Mouse (Mus musculus): Measurements from ENCODE around the gene Ar. TPM values are rescaled to one million over a fixed set of nuclear protein-coding genes. Genes with fewer than 3 reads are reported as not detected.

The Ar gene
- 10 to 100 TPM; 57.7 to 91.1 TPM for total RNA-seq (2021)
- long read RNA-seq, experiment 1, full-length matches to known transcripts = 4 of 45 reads
- long read RNA-seq, experiment 1, partial matches to known transcripts = 1 of 45 reads
- long read RNA-seq, experiment 1, other reads (novel, unspliced or antisense) = 40 of 45 reads
- long read RNA-seq, experiment 2, full-length matches to known transcripts = 1 of 9 reads
- long read RNA-seq, experiment 2, partial matches to known transcripts = 6 of 9 reads
- long read RNA-seq, experiment 2, other reads (novel, unspliced or antisense) = 2 of 9 reads

- peak; percentile 78 to 80 for DNase-seq
These were observed at the start of gene Ar for GRCm38 (mm10) chrX:98148531-98149342. Gene Ar (plus strand): TSS chrX:98148769.

- DNase-seq = peak; percentile 39 to 55
These were observed 1.3 kb downstream of the Ar start for GRCm38 (mm10) chrX:98149724-98150392.

DNA sequence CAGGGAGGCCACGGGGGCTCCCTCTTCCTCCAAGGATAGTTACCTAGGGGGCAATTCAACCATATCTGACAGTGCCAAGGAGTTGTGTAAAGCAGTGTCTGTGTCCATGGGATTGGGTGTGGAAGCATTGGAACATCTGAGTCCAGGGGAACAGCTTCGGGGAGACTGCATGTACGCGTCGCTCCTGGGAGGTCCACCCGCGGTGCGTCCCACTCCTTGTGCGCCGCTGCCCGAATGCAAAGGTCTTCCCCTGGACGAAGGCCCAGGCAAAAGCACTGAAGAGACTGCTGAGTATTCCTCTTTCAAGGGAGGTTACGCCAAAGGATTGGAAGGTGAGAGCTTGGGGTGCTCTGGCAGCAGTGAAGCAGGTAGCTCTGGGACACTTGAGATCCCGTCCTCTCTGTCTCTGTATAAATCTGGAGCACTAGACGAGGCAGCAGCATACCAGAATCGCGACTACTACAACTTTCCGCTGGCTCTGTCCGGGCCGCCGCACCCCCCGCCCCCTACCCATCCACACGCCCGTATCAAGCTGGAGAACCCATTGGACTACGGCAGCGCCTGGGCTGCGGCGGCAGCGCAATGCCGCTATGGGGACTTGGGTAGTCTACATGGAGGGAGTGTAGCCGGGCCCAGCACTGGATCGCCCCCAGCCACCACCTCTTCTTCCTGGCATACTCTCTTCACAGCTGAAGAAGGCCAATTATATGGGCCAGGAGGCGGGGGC is 2.0 kb downstream of the Ar start:
- DNase-seq = peak; percentile 27 to 37

DNA sequence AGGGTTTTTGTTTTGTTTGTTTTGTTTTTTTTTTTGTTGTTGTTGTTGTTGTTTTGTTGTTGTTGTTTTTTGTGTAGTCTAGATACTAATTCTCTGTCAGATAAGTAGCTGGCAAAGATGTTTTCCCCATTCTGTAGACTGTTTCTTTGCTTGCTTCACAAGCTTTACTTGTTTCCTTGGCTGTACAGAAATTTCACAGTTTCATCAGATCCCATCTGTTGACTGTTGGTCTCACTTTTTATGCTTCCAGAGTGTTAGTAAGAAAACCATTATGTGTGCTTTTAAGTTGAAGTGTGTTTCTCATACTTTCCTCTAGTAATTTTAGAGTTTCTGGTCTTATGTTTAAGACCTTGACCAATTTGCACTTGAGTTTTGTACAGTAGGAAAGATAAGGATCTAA is 41.2 kb downstream of the Ar start:
- no peak for DNase-seq

GRCm38 (mm10) chrX:98205766-98206165 is 57.2 kb downstream of the Ar start:
- DNase-seq = peak; percentile 50 to 52

- DNase-seq = peak; percentile 41 to 47
These were observed 58.6 kb downstream of the Ar start for GRCm38 (mm10) chrX:98207166-98207565.

GRCm38 (mm10) chrX:98216103-98216502 is 67.5 kb downstream of the Ar start:
- no peak for DNase-seq

GRCm38 (mm10) chrX:98239011-98239410 is 90.4 kb downstream of the Ar start:
- no peak for DNase-seq

GRCm38 (mm10) chrX:98245108-98245507 is 96.5 kb downstream of the Ar start:
- DNase-seq = no peak

GRCm38 (mm10) chrX:98248363-98248762 is 99.8 kb downstream of the Ar start:
- DNase-seq = no peak

GRCm38 (mm10) chrX:98259620-98260019 is 111.1 kb downstream of the Ar start:
- no peak for DNase-seq

DNA sequence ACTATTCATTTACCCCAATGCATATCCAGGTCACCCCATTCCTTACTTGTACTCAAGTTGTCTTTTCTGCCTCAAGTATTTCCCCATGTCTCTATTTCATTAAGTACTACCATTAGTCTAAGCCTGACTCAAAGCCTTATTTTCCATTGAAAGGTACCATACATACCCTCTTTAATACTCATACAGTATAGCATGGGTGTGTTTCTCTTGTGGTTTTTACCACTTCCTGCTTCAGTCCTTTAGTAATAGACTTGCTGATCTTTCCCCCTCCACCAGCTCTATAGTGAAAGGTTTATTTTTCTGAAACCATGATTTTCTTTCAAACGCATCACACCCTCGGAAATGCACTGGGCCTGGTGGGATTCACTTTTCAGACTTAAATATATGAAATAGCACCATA is 117.2 kb downstream of the Ar start:
- DNase-seq = no peak

GRCm38 (mm10) chrX:98271361-98271760 is 122.8 kb downstream of the Ar start:
- no peak for DNase-seq

DNA sequence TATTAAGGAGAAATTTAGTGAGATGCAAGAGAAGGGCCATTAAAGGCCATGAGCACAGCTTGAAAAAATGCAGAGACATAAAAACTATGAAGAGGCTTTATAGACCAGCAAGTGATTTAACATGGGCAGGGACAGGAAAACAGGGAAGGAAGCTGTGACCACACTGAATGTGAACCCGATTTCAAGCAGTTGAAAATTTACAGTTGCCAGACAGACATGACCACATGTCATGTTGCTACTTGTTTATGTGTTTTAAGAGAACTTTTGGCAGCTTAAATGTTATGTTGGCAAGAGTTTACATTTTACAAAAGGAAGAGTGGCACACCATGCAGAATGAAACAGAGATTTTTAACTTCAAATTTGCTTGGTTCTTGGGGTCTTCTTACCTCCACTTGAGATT is 143.2 kb downstream of the Ar start:
- DNase-seq = no peak

DNA sequence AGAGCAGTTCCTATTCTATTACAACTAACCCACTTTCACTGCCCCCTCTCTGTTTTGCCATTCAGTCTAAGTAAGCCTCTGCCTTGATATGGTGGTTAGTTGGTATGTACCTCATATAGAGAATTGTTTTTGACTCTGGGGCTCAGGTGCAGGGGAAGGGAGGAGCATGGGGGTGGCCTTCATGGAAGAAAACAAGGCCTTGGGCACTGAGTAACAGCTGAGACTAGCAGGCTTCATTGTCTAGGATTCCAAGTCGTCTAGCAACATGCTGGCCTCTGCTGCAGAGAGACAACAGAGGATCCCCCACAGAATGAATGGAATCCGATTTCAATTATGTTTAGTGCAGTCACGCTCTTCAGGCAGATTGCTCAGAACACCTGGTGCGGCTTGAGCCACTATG is 152.1 kb downstream of the Ar start:
- no peak for DNase-seq

GRCm38 (mm10) chrX:98301924-98302323 is 153.4 kb downstream of the Ar start:
- DNase-seq = no peak

DNA sequence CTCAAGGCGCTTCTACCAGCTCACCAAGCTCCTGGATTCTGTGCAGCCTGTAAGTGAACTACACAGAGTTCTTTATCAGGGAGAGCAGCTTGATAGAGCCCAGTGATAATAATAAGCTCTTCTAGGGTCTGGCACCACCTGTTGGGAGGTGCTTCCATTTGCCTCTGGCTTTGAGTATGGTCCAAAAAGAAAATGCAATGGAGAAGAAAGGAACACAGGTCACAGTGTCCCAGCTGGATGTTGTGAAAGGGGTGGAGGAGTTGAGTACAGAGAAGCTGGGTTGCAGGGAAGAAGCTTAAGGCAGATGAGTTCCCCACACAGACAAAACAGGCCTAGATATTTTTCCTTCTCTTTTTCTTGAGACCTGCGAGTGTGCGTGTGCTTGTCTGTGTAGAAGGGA is 167.4 kb downstream of the Ar start:
- DNase-seq = no peak

DNA sequence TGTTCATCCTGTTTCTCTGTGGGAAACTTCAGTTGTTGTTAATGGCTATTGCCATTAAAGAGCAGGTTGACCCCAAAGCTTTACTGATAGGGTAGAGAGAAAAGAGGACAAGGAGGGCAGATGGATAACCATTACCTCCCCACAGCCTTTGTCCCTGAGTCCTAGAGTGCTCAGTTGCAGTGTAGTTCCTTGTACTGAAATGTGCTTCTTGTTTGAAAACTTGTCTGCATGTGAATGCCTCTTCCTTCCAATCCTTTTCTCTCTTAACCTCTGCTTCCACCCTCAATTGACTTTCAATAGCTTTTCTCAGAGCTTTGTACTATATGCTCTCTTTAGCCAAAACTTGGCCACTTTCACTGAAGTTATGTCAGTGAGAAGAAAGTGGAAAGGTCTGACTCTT is 168.9 kb downstream of the Ar start:
- DNase-seq = no peak

DNA sequence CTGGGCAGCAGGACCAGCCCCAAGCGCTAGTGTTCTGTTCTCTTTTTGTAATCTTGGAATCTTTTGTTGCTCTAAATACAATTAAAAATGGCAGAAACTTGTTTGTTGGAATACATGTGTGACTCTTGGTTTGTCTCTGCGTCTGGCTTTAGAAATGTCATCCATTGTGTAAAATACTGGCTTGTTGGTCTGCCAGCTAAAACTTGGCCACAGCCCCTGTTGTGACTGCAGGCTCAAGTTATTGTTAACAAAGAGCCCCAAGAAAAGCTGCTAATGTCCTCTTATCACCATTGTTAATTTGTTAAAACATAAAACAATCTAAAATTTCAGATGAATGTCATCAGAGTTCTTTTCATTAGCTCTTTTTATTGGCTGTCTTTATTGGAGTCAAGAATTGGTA is 174.5 kb downstream of the Ar start:
- no peak for DNase-seq

DNA sequence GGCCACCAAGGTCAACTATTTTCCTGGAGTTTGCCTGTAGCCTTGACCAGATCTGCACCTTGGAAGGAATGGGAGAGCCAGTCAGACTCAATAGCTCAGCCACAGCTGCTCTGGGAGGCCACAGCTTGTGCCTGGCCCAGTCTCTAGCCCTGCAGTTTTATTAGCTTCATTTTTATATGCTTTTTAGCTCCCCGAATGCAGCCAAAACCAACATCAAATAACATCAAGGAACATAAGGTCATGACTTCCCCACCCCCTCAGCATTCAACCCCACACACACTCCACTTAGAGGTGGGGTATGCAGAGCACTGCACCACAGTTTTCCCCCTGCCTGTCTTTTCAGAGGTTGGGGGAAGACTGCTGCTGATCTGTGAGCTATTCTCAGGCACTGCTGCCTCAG is 198.9 kb downstream of the Ar start:
- peak in 1 of 2 experiments; percentile 3 for DNase-seq

GRCm38 (mm10) chrX:98348036-98348435 is 199.5 kb downstream of the Ar start:
- peak; percentile 5 to 21 for DNase-seq
